Mouse (Mus musculus) olfactory bulb, adult 2 months (tissue): ENCODE measurements at regions not wholly inside any gene's neighbourhood (a gene's known extent, or its start where the extent isn't known, plus 50 kb on each side); places are given as distances from the start of the nearest gene placed in this dataset.

Source experiments
- H3K27ac ChIP-seq: fragments of 200-500 bp; 2 replicates; pipeline ENCODE4 v1.5.1; 2012; ENCODE audit warnings: low read depth, low read length; ENCODE audit not compliant: insufficient read depth
- H3K4me1 ChIP-seq: fragments of 200-500 bp; 2 replicates; pipeline ENCODE4 v1.6.1; 2012; ENCODE audit warnings: low read length; ENCODE audit not compliant: control insufficient read depth, insufficient read depth
- H3K4me3 ChIP-seq: fragments of 200-500 bp; 2 replicates; pipeline ENCODE4 v1.5.1; 2012; ENCODE audit warnings: mild to moderate bottlenecking, low read depth, low read length, moderate library complexity; ENCODE audit not compliant: insufficient read depth
- CTCF ChIP-seq: fragments of 200-500 bp; IDR thresholded peaks from 2 replicates; pipeline ENCODE4 v1.5.1; 2012; ENCODE audit warnings: low read depth, mild to moderate bottlenecking, low read length, moderate library complexity; ENCODE audit not compliant: insufficient read depth
- POLR2A ChIP-seq: fragments of 200-500 bp; IDR thresholded peaks from 2 replicates; pipeline ENCODE4 v1.6.1; 2012; ENCODE audit warnings: mild to moderate bottlenecking, low read depth, low read length, moderate library complexity; ENCODE audit not compliant: insufficient read depth
- WGBS: fragments of 180-500 bp; shearing (Covaris S2); methylation state at CpG from one replicate; pipeline ENCODE4 v1.1.7; 2018; 5-methylcytosine and 5-hydroxymethylcytosine counted together

GRCm38 (mm10) chr4:106229526-106229925 is 86.5 kb upstream of the Usp24 start:
- 85% methylated on average over 3 of the region's 3 CpGs for WGBS
- TF ChIP-seq CTCF = no peak
- TF ChIP-seq POLR2A = no peak
- no peak overlapping the region for H3K27ac ChIP-seq

GRCm38 (mm10) chr4:106232499-106232970 is 83.5 kb upstream of the Usp24 start:
- Histone ChIP-seq H3K4me1 (peaks cover 3% of the 10 kb centered on the region), H3K4me3 (no peak overlapping the region), H3K27ac (peak overlapping the region; percentile 12)
- 42% methylated on average over 9 of the region's 9 CpGs for WGBS
- no peak for TF ChIP-seq POLR2A
- TF ChIP-seq CTCF = no peak

More at GRCm38 (mm10) chr4:106229526-106229925, 86.5 kb upstream of the Usp24 start:
- Histone ChIP-seq H3K4me1 (peaks cover 3% of the 10 kb centered on the region), H3K4me3 (no peak overlapping the region)

- Histone ChIP-seq H3K4me3 (no peak overlapping the region), H3K27ac (peak overlapping the region; percentile 45), H3K4me1 (no peaks in the 10 kb centered on the region)
- 75% methylated on average over 14 of the region's 14 CpGs for WGBS
- no peak for TF ChIP-seq CTCF
- TF ChIP-seq POLR2A = no peak
These were observed 71.6 kb upstream of the Usp24 start for GRCm38 (mm10) chr4:106244384-106244819.

GRCm38 (mm10) chr4:106244826-106245510 is 71.0 kb upstream of the Usp24 start:
- H3K27ac ChIP-seq = peak overlapping the region; percentile 45; the same call in 1 of the 2 replicates
- H3K4me3 ChIP-seq = no peak overlapping the region
- 71% methylated on average over 9 of the region's 9 CpGs for whole genome bisulfite sequencing
- TF ChIP-seq POLR2A = no peak
- no peak for TF ChIP-seq CTCF
- H3K4me1 ChIP-seq = no peaks in the 10 kb centered on the region

GRCm38 (mm10) chr4:106246695-106247094 is 69.3 kb upstream of the Usp24 start:
- Histone ChIP-seq H3K4me3 (no peak overlapping the region), H3K4me1 (no peaks in the 10 kb centered on the region), H3K27ac (no peak overlapping the region)
- WGBS = 82% methylated on average over 2 of the region's 2 CpGs
- TF ChIP-seq CTCF = no peak
- TF ChIP-seq POLR2A = no peak

- H3K27ac ChIP-seq = no peak overlapping the region
- no peaks in the 10 kb centered on the region for H3K4me1 ChIP-seq
- 95% methylated on average over 5 of the region's 5 CpGs for WGBS
- H3K4me3 ChIP-seq = no peak overlapping the region
- TF ChIP-seq POLR2A (no peak), CTCF (no peak)
These were observed 68.6 kb upstream of the Usp24 start for GRCm38 (mm10) chr4:106247398-106247797.

GRCm38 (mm10) chr4:106248272-106248671 is 67.7 kb upstream of the Usp24 start:
- H3K4me3 ChIP-seq = no peak overlapping the region
- H3K4me1 ChIP-seq = no peaks in the 10 kb centered on the region
- no peak for TF ChIP-seq POLR2A
- TF ChIP-seq CTCF = no peak

GRCm38 (mm10) chr4:106249028-106249782 is 66.8 kb upstream of the Usp24 start:
- 91% methylated on average over 7 of the region's 7 CpGs for WGBS
- Histone ChIP-seq H3K4me3 (no peak overlapping the region), H3K4me1 (no peaks in the 10 kb centered on the region), H3K27ac (no peak overlapping the region)
- TF ChIP-seq CTCF (no peak), POLR2A (no peak)

More at GRCm38 (mm10) chr4:106248272-106248671, 67.7 kb upstream of the Usp24 start:
- 97% methylated on average over 8 of the region's 8 CpGs for WGBS
- no peak overlapping the region for H3K27ac ChIP-seq

- no peaks in the 10 kb centered on the region for H3K4me1 ChIP-seq
- WGBS = 95% methylated on average over 2 of the region's 2 CpGs
- TF ChIP-seq CTCF (no peak), POLR2A (no peak)
- H3K4me3 ChIP-seq = no peak overlapping the region
- no peak overlapping the region for H3K27ac ChIP-seq
These were observed 66.0 kb upstream of the Usp24 start for GRCm38 (mm10) chr4:106250048-106250447.
